Mouse (Mus musculus) thymus, adult 2 months (tissue): ENCODE data around the gene Pafah1b3. TPM values are rescaled to one million over a fixed set of nuclear protein-coding genes. Genes with fewer than 3 reads are reported as not detected.

ENCODE experiments used
- DNase-seq: peaks from one replicate; pipeline ENCODE4 v3.0.0; 2021
- H3K27ac ChIP-seq: fragments of 200-500 bp; 2 replicates; pipeline ENCODE4 v1.5.1; 2012; ENCODE audit warnings: low read length, control low read depth; ENCODE audit not compliant: control insufficient read depth, insufficient read depth
- H3K27me3 ChIP-seq: fragments of 200-500 bp; 2 replicates; pipeline ENCODE4 v1.6.1; 2012; ENCODE audit warnings: mild to moderate bottlenecking, low read length, moderate library complexity, mixed read lengths; ENCODE audit not compliant: control insufficient read depth, insufficient read depth
- H3K36me3 ChIP-seq: fragments of 200-500 bp; 2 replicates; pipeline ENCODE4 v1.6.1; 2012; ENCODE audit warnings: mild to moderate bottlenecking, low read length, moderate library complexity; ENCODE audit not compliant: control insufficient read depth, insufficient read depth
- H3K4me1 ChIP-seq: fragments of 200-500 bp; replicated peaks from 2 replicates; pipeline ENCODE4 v1.6.1; 2012; ENCODE audit warnings: low read length; ENCODE audit not compliant: control insufficient read depth, insufficient read depth
- H3K4me3 ChIP-seq: fragments of 200-500 bp; 2 replicates; pipeline ENCODE4 v1.5.1; 2012; ENCODE audit warnings: mild to moderate bottlenecking, low read length, control low read depth, moderate library complexity; ENCODE audit not compliant: control insufficient read depth, insufficient read depth
- CTCF ChIP-seq: fragments of 200-500 bp; IDR thresholded peaks from 2 replicates; pipeline ENCODE4 v1.5.1; 2012; ENCODE audit warnings: mild to moderate bottlenecking, control low read depth, low read length, moderate library complexity, borderline replicate concordance; ENCODE audit not compliant: control insufficient read depth, poor library complexity, insufficient read depth; ENCODE audit errors: extremely low read depth
- POLR2A ChIP-seq: fragments of 200-500 bp; IDR thresholded peaks from 2 replicates; pipeline ENCODE4 v1.6.1; 2012; ENCODE audit warnings: mild to moderate bottlenecking, low read length, control low read depth, moderate library complexity; ENCODE audit not compliant: control insufficient read depth, poor library complexity, insufficient read depth; ENCODE audit errors: extremely low read depth
- WGBS: fragments of 180-500 bp; shearing (Covaris S2); methylation state at CpG from one replicate; pipeline ENCODE4 v1.1.7; 2018; 5-methylcytosine and 5-hydroxymethylcytosine counted together
- polyA plus RNA-seq: library from polyadenylated mRNA; depleted of rRNA; stranded (reverse); fragments of >200 nt; gene quantifications from 2 replicates; pipeline ENCODE4 v1.2.3, GENCODE M21; 2012

Pafah1b3 gene
- polyA plus RNA-seq, 1 experiment = 140 TPM

- Histone ChIP-seq H3K4me1 (peaks cover 46% of the 10 kb centered on the region), H3K27ac (peak overlapping the region; percentile 16; the same call in 1 of the 2 replicates), H3K4me3 (peak overlapping the region; percentile 64), H3K27me3 (no peaks in the 10 kb centered on the region), H3K36me3 (peaks cover 19% of the 10 kb centered on the region)
- under 1% methylated on average over 98 of the region's 108 CpGs for WGBS
- peak; percentile 98 for DNase-seq
- TF ChIP-seq CTCF = peak; percentile 50; the same call in 1 of the 2 replicates
- TF ChIP-seq POLR2A = peak; percentile 55
Measured at GRCm38 (mm10) chr7:25281734-25282601, 15.8 kb downstream of the Pafah1b3 start.

GRCm38 (mm10) chr7:25281166-25281733 is 16.5 kb downstream of the Pafah1b3 start:
- DNase-seq = no peak
- Histone ChIP-seq H3K4me1 (peaks cover 49% of the 10 kb centered on the region), H3K27ac (peak overlapping the region; percentile 16), H3K27me3 (no peaks in the 10 kb centered on the region), H3K36me3 (peaks cover 12% of the 10 kb centered on the region), H3K4me3 (peak overlapping the region; percentile 24)
- TF ChIP-seq CTCF = no peak
- TF ChIP-seq POLR2A = no peak
- whole genome bisulfite sequencing = 28% methylated on average over 12 of the region's 12 CpGs

DNA sequence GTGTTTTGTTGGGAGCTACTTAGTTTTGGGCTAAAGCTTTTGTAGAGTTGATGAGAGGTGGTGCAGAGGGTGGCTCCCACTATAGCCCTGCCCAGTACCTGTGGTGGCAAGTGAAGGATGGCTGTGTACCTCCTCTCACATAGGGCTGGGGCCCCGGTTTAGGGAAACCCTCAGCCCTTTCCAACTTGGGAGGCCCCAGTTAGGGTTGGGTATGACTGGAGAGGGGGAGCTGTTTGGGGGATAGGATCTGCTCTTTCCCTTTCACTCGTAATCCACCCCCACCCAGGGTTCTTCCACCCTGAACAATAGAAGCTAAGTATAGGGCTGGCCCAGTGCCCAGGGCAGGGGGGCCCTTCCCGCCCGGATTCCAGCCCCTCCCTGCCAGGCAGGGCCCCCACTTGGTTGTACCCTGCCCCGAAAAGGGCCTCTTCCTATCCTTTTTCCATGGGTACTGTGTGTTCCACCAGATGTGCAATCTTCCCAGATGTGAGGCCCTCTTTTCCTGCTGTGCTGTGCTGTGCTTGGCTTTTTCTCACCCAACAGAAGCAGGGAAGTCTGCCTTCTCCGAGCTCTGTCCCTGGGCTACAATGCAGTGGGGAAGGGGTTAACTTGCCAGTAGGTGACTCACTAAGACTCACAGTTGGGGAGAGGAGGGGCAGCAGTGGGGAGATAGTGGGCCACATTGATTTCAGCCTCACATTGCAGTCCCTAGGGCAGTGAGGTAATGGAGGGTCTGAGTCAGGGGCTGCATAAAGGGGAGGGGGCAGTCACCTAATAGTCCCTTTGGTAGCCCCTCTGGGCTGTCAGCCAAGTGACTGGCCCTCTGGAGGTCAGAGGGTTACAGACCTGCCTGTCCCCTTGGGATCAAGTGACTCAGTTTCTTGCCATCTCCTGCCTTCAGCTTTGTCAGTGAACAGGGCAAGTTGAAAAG is 17.7 kb downstream of the Pafah1b3 start:
- no peaks in the 10 kb centered on the region for H3K27me3 ChIP-seq
- peak overlapping the region; percentile 24; the same call in 1 of the 2 replicates for H3K27ac ChIP-seq
- peak overlapping the region; percentile 58 for H3K4me3 ChIP-seq
- TF ChIP-seq POLR2A = no peak
- no peak for TF ChIP-seq CTCF
- H3K4me1 ChIP-seq = peaks cover 59% of the 10 kb centered on the region
- 22% methylated on average over 6 of the region's 6 CpGs for WGBS
- DNase-seq = peak; percentile 17
- peaks cover under 1% of the 10 kb centered on the region for H3K36me3 ChIP-seq

DNA sequence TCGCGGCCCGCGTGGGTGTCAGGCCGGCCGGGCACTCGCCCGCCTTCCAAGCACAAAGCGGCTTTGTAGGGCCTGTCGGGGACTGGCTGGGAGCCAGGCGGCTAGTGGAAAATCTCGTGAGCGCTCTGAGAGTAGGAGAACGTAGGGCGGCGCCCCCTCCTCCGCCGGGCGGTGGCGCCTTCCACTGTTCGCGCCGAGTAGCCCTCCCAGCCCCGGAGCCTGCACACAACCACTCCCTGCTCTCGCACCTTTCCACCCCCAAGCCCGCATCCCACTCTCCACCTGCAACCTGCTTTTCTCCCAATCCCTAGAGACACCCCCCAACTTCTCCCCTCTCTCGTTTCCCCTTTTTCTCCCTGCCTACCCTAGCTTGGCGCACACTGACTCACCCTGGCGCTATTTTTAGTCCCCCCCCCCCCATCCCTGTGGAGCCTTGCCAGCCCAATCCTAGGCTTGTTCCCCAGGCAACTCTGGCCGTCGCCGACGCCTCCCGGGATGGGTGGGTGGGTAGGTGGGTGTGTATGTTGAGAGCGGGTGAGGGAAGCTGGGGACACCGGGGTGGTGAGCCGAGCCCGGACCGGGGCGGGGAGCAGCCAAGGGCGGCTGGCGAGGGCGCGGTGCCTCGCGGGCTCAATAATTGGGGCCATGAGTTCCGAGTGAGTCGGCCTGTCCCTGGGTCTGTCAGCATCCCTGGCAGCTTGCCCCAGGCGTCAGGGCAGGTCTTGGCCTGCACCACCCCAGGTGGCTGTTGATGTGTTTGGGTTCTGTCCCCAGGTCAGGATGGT is 18.5 kb downstream of the Pafah1b3 start:
- WGBS = under 1% methylated on average over 49 of the region's 49 CpGs
- TF ChIP-seq CTCF (peak; percentile 9; the same call in 1 of the 2 replicates), POLR2A (no peak; the same call in 1 of the 2 replicates)
- peaks cover 66% of the 10 kb centered on the region for H3K4me1 ChIP-seq
- DNase-seq = peak; percentile 86
- H3K27ac ChIP-seq = peak overlapping the region; percentile 48; the same call in 1 of the 2 replicates
- H3K27me3 ChIP-seq = no peaks in the 10 kb centered on the region
- H3K36me3 ChIP-seq = no peaks in the 10 kb centered on the region
- peak overlapping the region; percentile 58 for H3K4me3 ChIP-seq

DNA sequence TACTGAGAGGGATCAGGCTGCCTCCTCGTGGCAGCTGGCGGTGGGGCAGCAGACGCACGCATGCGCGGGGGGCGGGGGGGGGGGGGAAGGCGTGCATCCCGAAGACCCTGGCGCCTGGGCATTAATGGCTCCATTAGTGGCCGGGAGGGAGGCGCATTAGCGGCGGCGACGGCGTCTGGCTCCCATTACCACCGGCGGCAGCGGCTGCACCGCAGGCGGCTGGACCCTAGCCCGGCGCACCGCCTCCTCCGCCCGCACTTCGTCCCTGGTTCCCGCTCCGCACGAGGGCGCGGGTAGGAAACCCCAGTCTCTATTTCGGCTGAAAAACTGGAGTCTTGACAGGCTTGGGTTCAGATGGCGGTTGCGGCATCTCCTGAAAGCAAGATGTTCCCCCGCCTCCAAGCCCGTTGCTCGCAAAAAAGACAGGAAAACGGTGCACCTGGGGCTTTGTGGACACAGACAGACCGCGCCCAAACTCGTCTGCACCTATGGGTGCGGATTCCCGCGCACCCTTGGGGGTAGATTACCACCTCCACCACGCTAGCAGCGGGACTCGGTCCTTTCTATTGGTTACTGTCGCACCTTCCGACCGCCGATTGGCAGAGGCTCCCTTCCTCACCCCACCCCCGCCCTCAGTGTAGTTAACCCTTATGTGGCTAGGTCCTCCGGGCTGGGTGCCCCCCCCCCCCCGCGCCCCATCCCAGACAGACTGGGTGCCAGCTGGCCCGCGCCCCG is 19.3 kb downstream of the Pafah1b3 start:
- WGBS = under 1% methylated on average over 59 of the region's 60 CpGs
- peak overlapping the region; percentile 64 for H3K4me3 ChIP-seq
- H3K36me3 ChIP-seq = no peaks in the 10 kb centered on the region
- DNase-seq = peak; percentile 90
- H3K27ac ChIP-seq = peak overlapping the region; percentile 90
- peaks cover 66% of the 10 kb centered on the region for H3K4me1 ChIP-seq
- TF ChIP-seq CTCF (no peak), POLR2A (peak; percentile 82; the same call in 1 of the 2 replicates)
- H3K27me3 ChIP-seq = no peaks in the 10 kb centered on the region

DNA sequence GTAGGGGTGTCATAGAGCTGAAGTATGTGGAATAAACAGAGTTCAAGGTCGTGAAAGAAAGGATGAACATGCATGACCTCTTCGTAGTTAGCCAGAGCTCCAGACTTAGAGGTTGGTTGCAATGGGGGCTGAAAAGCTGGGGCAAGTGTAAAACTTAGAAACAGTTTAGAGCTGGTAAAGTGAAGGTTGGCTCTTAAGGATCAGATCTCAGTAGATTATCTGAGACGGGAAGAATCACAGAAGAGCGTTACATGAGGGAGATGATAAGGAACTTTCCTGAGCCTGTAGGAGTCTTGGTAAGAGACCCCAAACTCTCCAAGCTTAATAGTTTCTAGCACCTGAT is 19.8 kb downstream of the Pafah1b3 start:
- Histone ChIP-seq H3K27me3 (no peaks in the 10 kb centered on the region), H3K27ac (peak overlapping the region; percentile 59; the same call in 1 of the 2 replicates), H3K4me1 (peaks cover 66% of the 10 kb centered on the region), H3K36me3 (no peaks in the 10 kb centered on the region), H3K4me3 (no peak overlapping the region)
- TF ChIP-seq CTCF = 0 out of 2 replicates have a peak, but pooled peaks have one; percentile 20
- TF ChIP-seq POLR2A = no peak
- 5% methylated on average over 4 of the region's 4 CpGs for WGBS
- DNase-seq = no peak
